Mouse (Mus musculus) heart, embryonic 16.5 days (tissue): Measurements from ENCODE around the gene Dhrs3. TPM values are rescaled to one million over a fixed set of nuclear protein-coding genes. Genes with fewer than 3 reads are reported as not detected.

Experiments used
- ATAC-seq: fragments of 200-750 bp; cut with Nextera tagmentation; replicated peaks from 2 replicates; pipeline ENCODE4 v1.8.0; 2017; ENCODE audit warnings: moderate number of reproducible peaks; ENCODE audit not compliant: insufficient read depth, low FRiP score; ENCODE audit errors: extremely low read depth
- H3K27ac ChIP-seq: fragments of 300-500 bp; sonication (generic); 2 replicates; pipeline ENCODE4 v1.5.1; 2014; ENCODE audit warnings: mild to moderate bottlenecking, low read length, control low read depth, moderate library complexity
- H3K27me3 ChIP-seq: fragments of 300-500 bp; sonication (generic); 2 replicates; pipeline ENCODE4 v1.6.1; 2014; ENCODE audit warnings: low read length, mixed read lengths; ENCODE audit not compliant: control insufficient read depth, insufficient read depth
- H3K36me3 ChIP-seq: fragments of 300-500 bp; sonication (generic); 2 replicates; pipeline ENCODE4 v1.6.1; 2014; ENCODE audit not compliant: control insufficient read depth, insufficient read depth
- H3K4me1 ChIP-seq: fragments of 300-500 bp; sonication (generic); 2 replicates; pipeline ENCODE4 v1.6.1; 2014; ENCODE audit warnings: low read length, mixed read lengths; ENCODE audit not compliant: control insufficient read depth, insufficient read depth
- H3K4me2 ChIP-seq: fragments of 300-500 bp; sonication (generic); 2 replicates; pipeline ENCODE4 v1.6.1; 2014; ENCODE audit warnings: low read depth, mild to moderate bottlenecking, control low read depth, low read length
- H3K4me3 ChIP-seq: fragments of 300-500 bp; sonication (generic); 2 replicates; pipeline ENCODE4 v1.5.1; 2014; ENCODE audit warnings: mild to moderate bottlenecking, control low read depth, low read length
- H3K9ac ChIP-seq: fragments of 300-500 bp; sonication (generic); 2 replicates; pipeline ENCODE4 v1.6.1; 2014; ENCODE audit warnings: low read length, control low read depth
- H3K9me3 ChIP-seq: fragments of 300-500 bp; sonication (generic); replicated peaks from 2 replicates; pipeline ENCODE4 v1.6.1; 2016; ENCODE audit warnings: low read length; ENCODE audit not compliant: control insufficient read depth
- WGBS: fragments of 180-500 bp; shearing (Covaris S2); extraction: QIAGEN DNeasy Blood & Tissue Kit; methylation state at CpG from one replicate; pipeline ENCODE4 v1.1.7; 2014; 5-methylcytosine and 5-hydroxymethylcytosine counted together
- polyA plus RNA-seq: library from polyadenylated mRNA; unstranded; fragments of >200 nt; fragmentation: Nextera tagmentation; extraction: Ambion mirVana; gene quantifications from 2 replicates; pipeline ENCODE4 v1.2.1, GENCODE M21; 2015

Gene Dhrs3
- polyA plus RNA-seq, 1 experiment from 2014 or later, result 36.8 TPM

GRCm38 (mm10) chr4:144957186-144957585, 64.6 kb downstream of the Dhrs3 start:
- no peak for ATAC-seq

DNA sequence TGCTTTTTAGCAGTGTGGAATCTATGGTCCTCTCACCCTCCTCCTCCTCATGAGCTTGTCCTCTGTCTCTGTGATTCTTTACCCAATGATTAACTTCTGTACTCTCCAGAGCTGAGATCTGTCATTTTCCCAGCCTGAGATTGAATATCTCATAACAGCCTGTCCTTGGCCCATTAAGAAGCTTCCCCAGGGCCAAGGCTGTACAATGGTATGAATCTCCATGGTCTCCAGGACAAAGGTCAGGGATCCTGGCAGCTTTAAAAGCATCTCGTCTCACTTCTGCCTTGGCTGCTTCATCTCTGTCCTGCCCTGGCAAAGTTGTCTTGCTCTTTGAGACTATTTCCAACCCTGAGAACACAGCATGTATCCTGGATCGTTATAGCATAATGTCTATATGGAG, 65.1 kb downstream of the Dhrs3 start:
- WGBS, result 77% methylated on average over 2 of the region's 2 CpGs

More at GRCm38 (mm10) chr4:144957186-144957585, 64.6 kb downstream of the Dhrs3 start:
- Histone ChIP-seq H3K4me2 (no peak overlapping the region), H3K9ac (no peak overlapping the region), H3K9me3 (no peaks in the 10 kb centered on the region), H3K27me3 (no peaks in the 10 kb centered on the region), H3K4me3 (no peak overlapping the region), H3K36me3 (no peaks in the 10 kb centered on the region), H3K4me1 (peaks cover 3% of the 10 kb centered on the region; the same call in 1 of the 2 replicates), H3K27ac (no peak overlapping the region)
- WGBS, result 86% methylated on average over 4 of the region's 4 CpGs

DNA sequence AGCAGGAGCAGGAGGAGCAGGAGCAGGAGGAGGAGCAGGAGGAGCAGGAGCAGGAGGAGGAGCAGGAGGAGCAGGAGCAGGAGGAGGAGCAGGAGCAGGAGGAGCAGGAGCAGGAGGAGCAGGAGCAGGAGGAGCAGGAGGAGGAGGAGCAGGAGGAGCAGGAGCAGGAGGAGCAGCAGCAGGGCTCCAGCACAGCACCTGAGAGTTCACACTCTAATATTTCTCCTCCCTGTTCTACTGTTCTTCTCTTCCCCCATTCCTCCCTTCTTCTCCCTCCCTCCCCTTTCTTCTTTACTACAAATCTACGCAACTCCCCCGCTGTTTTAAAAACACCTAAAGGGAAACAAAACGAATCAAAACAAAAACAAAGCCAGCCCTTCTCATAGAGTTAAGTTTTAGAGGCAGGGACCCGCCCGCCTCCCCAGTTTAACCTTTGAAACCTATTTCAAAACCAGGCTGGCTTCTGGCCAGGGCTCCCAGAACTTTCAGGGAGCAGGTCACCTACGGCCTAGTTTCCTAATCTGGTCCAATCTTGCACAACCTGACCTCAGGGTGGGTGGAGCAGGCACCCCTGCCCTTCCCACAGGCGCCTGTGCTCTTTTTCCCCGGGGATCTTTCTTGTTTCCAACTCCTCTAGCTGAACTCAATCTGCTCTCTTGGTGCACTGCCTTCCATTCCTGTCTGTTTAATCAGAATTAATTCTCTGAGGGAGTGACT, 67.7 kb downstream of the Dhrs3 start:
- no peak overlapping the region for H3K4me2 ChIP-seq

More for the DNA sequence above, 65.1 kb downstream of the Dhrs3 start:
- no peak for ATAC-seq
- H3K4me1 ChIP-seq, result peaks cover 3% of the 10 kb centered on the region; the same call in 1 of the 2 replicates
- H3K27ac ChIP-seq, result no peak overlapping the region
- H3K4me3 ChIP-seq, result no peak overlapping the region
- no peaks in the 10 kb centered on the region for H3K27me3 ChIP-seq
- H3K36me3 ChIP-seq, result no peaks in the 10 kb centered on the region
- H3K4me2 ChIP-seq, result no peak overlapping the region
- H3K9me3 ChIP-seq, result no peaks in the 10 kb centered on the region
- no peak overlapping the region for H3K9ac ChIP-seq

GRCm38 (mm10) chr4:144961232-144961631, 68.6 kb downstream of the Dhrs3 start:
- no peaks in the 10 kb centered on the region for H3K36me3 ChIP-seq
- H3K27me3 ChIP-seq, result no peaks in the 10 kb centered on the region
- ATAC-seq, result no peak
- H3K27ac ChIP-seq, result no peak overlapping the region; the same call in 1 of the 2 replicates
- H3K9me3 ChIP-seq, result no peaks in the 10 kb centered on the region
- no peak overlapping the region for H3K4me3 ChIP-seq
- no peak overlapping the region for H3K4me2 ChIP-seq
- 87% methylated on average over 4 of the region's 4 CpGs for WGBS
- H3K4me1 ChIP-seq, result peaks cover 3% of the 10 kb centered on the region; the same call in 1 of the 2 replicates
- H3K9ac ChIP-seq, result no peak overlapping the region

More for the DNA sequence above, 67.7 kb downstream of the Dhrs3 start:
- ATAC-seq, result no peak
- Histone ChIP-seq H3K27ac (peak overlapping the region; percentile 44), H3K27me3 (no peaks in the 10 kb centered on the region), H3K4me1 (peaks cover 3% of the 10 kb centered on the region; the same call in 1 of the 2 replicates), H3K9me3 (no peaks in the 10 kb centered on the region), H3K4me3 (no peak overlapping the region), H3K36me3 (no peaks in the 10 kb centered on the region), H3K9ac (no peak overlapping the region)
- 59% methylated on average over 8 of the region's 8 CpGs for WGBS

GRCm38 (mm10) chr4:144961696-144962095, 69.1 kb downstream of the Dhrs3 start:
- H3K27ac ChIP-seq, result no peak overlapping the region
- WGBS, result 88% methylated on average over 3 of the region's 3 CpGs

DNA sequence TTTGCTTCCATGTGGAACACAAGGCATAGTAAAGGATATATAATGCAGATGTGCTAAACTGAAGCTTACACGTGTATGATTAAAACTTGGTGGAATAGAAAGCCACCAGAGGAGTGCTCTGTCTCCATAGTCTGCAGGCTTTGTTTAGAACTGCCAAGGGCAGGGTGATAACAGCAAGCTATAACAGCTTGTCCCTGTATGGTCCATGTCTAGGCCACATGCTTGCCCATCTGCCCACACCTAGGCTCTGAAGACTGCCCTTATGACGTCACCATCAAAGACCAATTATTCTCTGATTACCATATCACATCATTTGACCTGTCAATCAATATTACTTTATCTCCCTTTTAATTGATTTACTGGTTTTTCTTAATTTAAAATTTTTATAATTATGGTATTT, 72.6 kb downstream of the Dhrs3 start:
- H3K4me1 ChIP-seq, result peaks cover 7% of the 10 kb centered on the region
- H3K9me3 ChIP-seq, result no peaks in the 10 kb centered on the region
- no peaks in the 10 kb centered on the region for H3K27me3 ChIP-seq
- WGBS, result 48% methylated on average over 2 of the region's 2 CpGs
- no peak for ATAC-seq
- H3K36me3 ChIP-seq, result 0 out of 2 replicates have a peak, but pooled peaks cover 2% of the 10 kb centered on the region
- H3K27ac ChIP-seq, result no peak overlapping the region
- no peak overlapping the region for H3K9ac ChIP-seq
- H3K4me2 ChIP-seq, result no peak overlapping the region
- no peak overlapping the region for H3K4me3 ChIP-seq

More at GRCm38 (mm10) chr4:144961696-144962095, 69.1 kb downstream of the Dhrs3 start:
- Histone ChIP-seq H3K4me1 (peaks cover 3% of the 10 kb centered on the region; the same call in 1 of the 2 replicates), H3K4me3 (no peak overlapping the region), H3K9me3 (no peaks in the 10 kb centered on the region), H3K36me3 (no peaks in the 10 kb centered on the region), H3K4me2 (no peak overlapping the region), H3K9ac (no peak overlapping the region), H3K27me3 (no peaks in the 10 kb centered on the region)
- ATAC-seq, result no peak

GRCm38 (mm10) chr4:144968371-144968770, 75.7 kb downstream of the Dhrs3 start:
- H3K9me3 ChIP-seq, result no peaks in the 10 kb centered on the region
- H3K4me3 ChIP-seq, result no peak overlapping the region
- H3K4me2 ChIP-seq, result no peak overlapping the region
- H3K27me3 ChIP-seq, result no peaks in the 10 kb centered on the region
- 0 out of 2 replicates have a peak, but pooled peaks cover 5% of the 10 kb centered on the region for H3K36me3 ChIP-seq
- H3K27ac ChIP-seq, result no peak overlapping the region
- 90% methylated on average over 3 of the region's 3 CpGs for WGBS
- no peak for ATAC-seq
- no peak overlapping the region for H3K9ac ChIP-seq
- peaks cover 5% of the 10 kb centered on the region; the same call in 1 of the 2 replicates for H3K4me1 ChIP-seq

- no peaks in the 10 kb centered on the region for H3K9me3 ChIP-seq
- WGBS, result 37% methylated on average over 6 of the region's 6 CpGs
- no peaks in the 10 kb centered on the region for H3K27me3 ChIP-seq
- no peak overlapping the region for H3K4me2 ChIP-seq
- no peak for ATAC-seq
- no peak overlapping the region for H3K27ac ChIP-seq
- H3K4me1 ChIP-seq, result peaks cover 5% of the 10 kb centered on the region; the same call in 1 of the 2 replicates
- no peak overlapping the region for H3K4me3 ChIP-seq
- 0 out of 2 replicates have a peak, but pooled peaks cover 5% of the 10 kb centered on the region for H3K36me3 ChIP-seq
- no peak overlapping the region for H3K9ac ChIP-seq
Measured at GRCm38 (mm10) chr4:144969030-144969429, 76.4 kb downstream of the Dhrs3 start.

- peaks cover 11% of the 10 kb centered on the region for H3K36me3 ChIP-seq
- H3K4me2 ChIP-seq, result no peak overlapping the region
- ATAC-seq, result no peak
- H3K4me3 ChIP-seq, result no peak overlapping the region
- H3K4me1 ChIP-seq, result peaks cover 5% of the 10 kb centered on the region; the same call in 1 of the 2 replicates
- no peaks in the 10 kb centered on the region for H3K9me3 ChIP-seq
- H3K9ac ChIP-seq, result no peak overlapping the region
- H3K27ac ChIP-seq, result no peak overlapping the region
- H3K27me3 ChIP-seq, result no peaks in the 10 kb centered on the region
- 74% methylated on average over 2 of the region's 2 CpGs for WGBS
Measured at GRCm38 (mm10) chr4:144971048-144971447, 78.4 kb downstream of the Dhrs3 start.
